In the genomic region with DNA sequence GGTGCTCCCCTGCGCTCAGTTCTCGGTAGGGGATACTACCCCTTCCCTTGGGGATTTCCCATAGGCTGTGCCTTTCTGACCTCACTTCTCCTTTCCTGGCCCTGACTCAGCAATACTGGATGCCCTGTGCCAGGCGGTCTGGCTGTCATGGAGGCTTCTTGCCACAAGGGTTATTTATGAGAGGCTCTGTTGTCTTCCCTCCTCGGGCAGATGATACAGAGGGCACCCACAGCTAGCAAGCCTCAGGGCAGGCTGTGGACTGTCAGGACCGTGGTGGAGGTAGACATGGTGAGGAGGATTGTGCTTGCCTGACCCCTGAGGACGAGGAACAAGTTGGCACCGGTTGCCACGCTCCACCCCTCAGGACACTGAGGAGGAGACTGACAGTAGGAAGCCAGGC, we compare ENCODE assay signal across 8 mouse cellular contexts. TPM values are rescaled to one million over a fixed set of nuclear protein-coding genes. Genes with fewer than 3 reads are reported as not detected.
A peak's percentile ranks its signal among the peaks of the same experiment; 100 is the strongest.
DNase-seq lines count a peak whose midpoint lies in the region; ATAC-seq and TF ChIP-seq lines count a peak whose summit lies in the region.
"Had no signal": no experiment of that assay in that cellular context is flagged by ENCODE, and none has a peak within 500 bp of the region (broad histone marks: within the 10 kb centered on the region; RNA-seq: fewer than 3 reads in every experiment).

No protein-coding gene starts in this region.

- ATAC-seq in Patski: no peak
- peak; percentile 66 for ATAC-seq in megakaryocyte progenitor cell, adult 5-6 weeks (replicated peaks; ENCODE audit: poor library complexity)

- CTCF ChIA-PET in Patski (lab: Charles Lee): interaction anchor here (0.9 to 1.3 kb wide), 2 partner anchors 15 to 95 kb away, joined by 3 to 4 read pairs; no protein-coding TSS in a partner anchor

- POLR2A ChIA-PET in Patski (lab: Charles Lee): no interaction called here

- DNase-seq in left cerebral cortex, postnatal 10 days (ENCODE audit: extremely low spot score in 1 of 2, low spot score in 2 of 2): peak; percentile 16 to 55
- DNase-seq in left cerebral cortex, postnatal 36 days (ENCODE audit: low spot score in 2 of 2): no peak
- DNase-seq in Patski (ENCODE audit: low read depth, low spot score): peak; percentile 22
- peak; percentile 62 for DNase-seq in gastrocnemius, postnatal 25 days
- DNase-seq in cerebellum, postnatal 14 days: no peak
- no peak for DNase-seq in ovary, postnatal 10 days (ENCODE audit: low spot score)

- intact Hi-C loops in left cerebral cortex, postnatal 10 days (cut with DNase I): no loop called here
- intact Hi-C loops in left cerebral cortex, postnatal 36 days (cut with DNase I): no loop called here

- in situ Hi-C loops in Patski (cut with MboI; ENCODE audit: low pct_unique_long_range_greater_than_20kb): no loop called here

- H3K27me3 ChIP-seq in Patski: no peaks in the 10 kb centered on the region
- H3K27me3 ChIP-seq: embryonic facial prominence, embryonic 13.5 days had no signal

- no peak for TF ChIP-seq CTCF in Patski (IDR thresholded peaks at IDR 0.05)

RNA-seq across cellular contexts. Expression of a gene that starts 28.3 kb away (rescaled TPM):
- total RNA-seq in left cerebral cortex, postnatal 10 days (2021): 1 to 10 TPM; 1.1 to 1.8 TPM
- 1 to 10 TPM in 1 of 2 experiments, not detected in 1; 1.7 TPM for total RNA-seq in left cerebral cortex, postnatal 36 days (2021)
- 0.78 TPM for polyA plus RNA-seq in Patski (2021)
- 1 to 10 TPM in 1 of 2 experiments, not detected in 1; 5.7 TPM for total RNA-seq in gastrocnemius, postnatal 25 days (2021)
- total RNA-seq in megakaryocyte progenitor cell, adult 5-6 weeks (2015): not detected in 2 replicates
- not detected in 2 replicates for total RNA-seq in megakaryocyte progenitor cell, adult 5-6 weeks (2017)

RNA-seq across cellular contexts. Expression of a gene that starts 34.5 kb away (rescaled TPM):
- total RNA-seq in left cerebral cortex, postnatal 10 days (2021): 10 to 100 TPM; 16.1 to 17.8 TPM
- 10 to 100 TPM; 16.5 to 17.6 TPM for total RNA-seq in left cerebral cortex, postnatal 36 days (2021)
- 31.1 TPM for polyA plus RNA-seq in Patski (2021)
- 10 to 100 TPM; 21.3 to 23.7 TPM for total RNA-seq in gastrocnemius, postnatal 25 days (2021)
- total RNA-seq in megakaryocyte progenitor cell, adult 5-6 weeks (2015): 34.3 and 41.2 TPM in 2 replicates
- total RNA-seq in megakaryocyte progenitor cell, adult 5-6 weeks (2017): 63.1 and 89.4 TPM in 2 replicates

RNA-seq across cellular contexts. Expression of a gene that starts 39.1 kb away (rescaled TPM):
- total RNA-seq in left cerebral cortex, postnatal 10 days (2021): 100 to 1,000 TPM; 294 to 295 TPM
- 100 to 1,000 TPM; 349 to 377 TPM for total RNA-seq in left cerebral cortex, postnatal 36 days (2021)
- polyA plus RNA-seq in Patski (2021): 0.10 TPM
- total RNA-seq in gastrocnemius, postnatal 25 days (2021): 10 to 100 TPM; 14.8 to 26.3 TPM
- 24.1 and 25.6 TPM in 2 replicates for total RNA-seq in megakaryocyte progenitor cell, adult 5-6 weeks (2015)
- total RNA-seq in megakaryocyte progenitor cell, adult 5-6 weeks (2017): 30.8 and 30.9 TPM in 2 replicates

Comparison
In these comparisons a context has a peak if more than half of its experiments do, and no peak if none do; other contexts are left out.
1. DNase-seq: peak in left cerebral cortex, postnatal 10 days (2 of 2), Patski (single experiment) and gastrocnemius, postnatal 25 days (single experiment); none in left cerebral cortex, postnatal 36 days (0 of 2), cerebellum, postnatal 14 days (0 of 2) and ovary, postnatal 10 days (single experiment).
2. RNA of a gene that starts 39.1 kb away (total RNA-seq): 349 to 377 TPM in left cerebral cortex, postnatal 36 days and 294 to 295 TPM in left cerebral cortex, postnatal 10 days; 24.1 to 30.9 TPM in megakaryocyte progenitor cell, adult 5-6 weeks and 14.8 to 26.3 TPM in gastrocnemius, postnatal 25 days; every median in the first group is over 4 times any median in the second.